Comparison of ENCODE assay signal across 9 mouse cellular contexts in genomic region chr7:30956357-30956751, GRCm38 (mm10). TPM values are rescaled to one million over a fixed set of nuclear protein-coding genes. Genes with fewer than 3 reads are reported as not detected.
DNase-seq lines count a peak whose midpoint lies in the region; ATAC-seq and TF ChIP-seq lines count a peak whose summit lies in the region.
"Had no signal": no experiment of that assay in that cellular context is flagged by ENCODE, and none has a peak within 500 bp of the region (broad histone marks: within the 10 kb centered on the region; RNA-seq: fewer than 3 reads in every experiment).

No protein-coding gene starts in this region.

- in situ Hi-C loops in Patski (cut with MboI; ENCODE audit: low pct_unique_long_range_greater_than_20kb) = no loop called here

- peak; percentile 40 for DNase-seq in left cerebral cortex, postnatal 4 days
- DNase-seq in left cerebral cortex, adult 9 months (ENCODE audit: low spot score in 2 of 2) = no peak
- DNase-seq in Patski (ENCODE audit: low read depth, low spot score) = no peak
- no peak for DNase-seq in forebrain, embryonic 11.5 days (ENCODE audit: low spot score)
- DNase-seq in midbrain, postnatal 0 days (ENCODE audit: low spot score) = no peak
- DNase-seq in ovary, postnatal 10 days (ENCODE audit: low spot score) = no peak
- DNase-seq in adrenal gland, adult 2 months = no peak

- peak overlapping the region; percentile 95 for H3K4me3 ChIP-seq in forebrain, embryonic 11.5 days (ENCODE audit: low read depth, low read length)
- peak overlapping the region; percentile 92 for H3K4me3 ChIP-seq in intestine, postnatal 0 days (ENCODE audit: low read depth, low read length)
- peak overlapping the region; percentile 92 for H3K4me3 ChIP-seq in midbrain, postnatal 0 days (ENCODE audit: low read depth, low read length)

- H3K4me2 ChIP-seq in forebrain, embryonic 11.5 days (ENCODE audit: low read depth, low read length, severe bottlenecking) = peak overlapping the region; percentile 90
- peak overlapping the region; percentile 92 for H3K4me2 ChIP-seq in intestine, postnatal 0 days (replicated peaks; ENCODE audit: low read depth)
- H3K4me2 ChIP-seq in midbrain, postnatal 0 days (ENCODE audit: low read depth, low read length, poor library complexity, severe bottlenecking) = peak overlapping the region; percentile 90

- POLR2A ChIA-PET in Patski (lab: Charles Lee) = interaction anchor here (0.6 to 1.0 kb wide), 5 partner anchors 11 to 360 kb away, joined by 3 to 6 read pairs (median 4); partner anchors contain the start of gene Lsr

- H3K9me3 ChIP-seq in forebrain, embryonic 11.5 days (ENCODE audit: control insufficient read depth, low read length) = no peaks in the 10 kb centered on the region
- no peaks in the 10 kb centered on the region for H3K9me3 ChIP-seq in intestine, postnatal 0 days (ENCODE audit: control insufficient read depth)
- no peaks in the 10 kb centered on the region for H3K9me3 ChIP-seq in midbrain, postnatal 0 days (ENCODE audit: low read length)

- intact Hi-C loops in left cerebral cortex, postnatal 4 days (cut with DNase I) = no loop called here

- H3K36me3 ChIP-seq in forebrain, embryonic 11.5 days (ENCODE audit: control insufficient read depth, insufficient read depth, low read length) = peaks cover 10% of the 10 kb centered on the region
- H3K36me3 ChIP-seq in intestine, postnatal 0 days (ENCODE audit: control insufficient read depth, insufficient read depth) = peaks cover 55% of the 10 kb centered on the region
- peaks cover 29% of the 10 kb centered on the region for H3K36me3 ChIP-seq in midbrain, postnatal 0 days (ENCODE audit: insufficient read depth, low read length)

- H3K9ac ChIP-seq in forebrain, embryonic 11.5 days (ENCODE audit: low read length) = peak overlapping the region; percentile 96
- H3K9ac ChIP-seq in intestine, postnatal 0 days (ENCODE audit: low read depth, low read length) = peak overlapping the region; percentile 100
- peak overlapping the region; percentile 99 for H3K9ac ChIP-seq in midbrain, postnatal 0 days (replicated peaks; ENCODE audit: low read length, poor library complexity, severe bottlenecking)

- H3K27ac ChIP-seq in forebrain, embryonic 11.5 days (ENCODE audit: low read depth, low read length) = peak overlapping the region; percentile 95
- H3K27ac ChIP-seq in intestine, postnatal 0 days (ENCODE audit: low read depth, low read length) = peak overlapping the region; percentile 99
- peak overlapping the region; percentile 97 for H3K27ac ChIP-seq in midbrain, postnatal 0 days (ENCODE audit: low read depth, low read length)

- CTCF ChIA-PET in Patski (lab: Charles Lee) = interaction anchor here (0.6 kb wide), 1 partner anchor 9 kb away, joined by 3 read pairs; no protein-coding TSS in a partner anchor

- WGBS in forebrain, embryonic 11.5 days = under 1% methylated on average over 24 of the region's 49 CpGs
- 2% methylated on average over 30 of the region's 49 CpGs for WGBS in intestine, postnatal 0 days
- 0% methylated on average over 17 of the region's 49 CpGs for WGBS in midbrain, postnatal 0 days

- TF ChIP-seq CTCF in Patski (IDR thresholded peaks at IDR 0.05) = no peak
- no peak for TF ChIP-seq CTCF in intestine, postnatal 0 days (IDR thresholded peaks at IDR 0.05; ENCODE audit: low read depth)
- no peak for TF ChIP-seq CTCF in midbrain, postnatal 0 days (IDR thresholded peaks at IDR 0.05)

- peaks cover 10% of the 10 kb centered on the region for H3K4me1 ChIP-seq in forebrain, embryonic 11.5 days (replicated peaks; ENCODE audit: control insufficient read depth, insufficient read depth, low read length)
- peaks cover 4% of the 10 kb centered on the region; the same call in 1 of the 2 replicates for H3K4me1 ChIP-seq in intestine, postnatal 0 days (replicated peaks; ENCODE audit: control insufficient read depth, insufficient read depth, low read length)
- peaks cover 12% of the 10 kb centered on the region; the same call in 1 of the 2 replicates for H3K4me1 ChIP-seq in midbrain, postnatal 0 days (ENCODE audit: insufficient read depth, low read length)

- H3K27me3 ChIP-seq in Patski = no peaks in the 10 kb centered on the region
- no peaks in the 10 kb centered on the region for H3K27me3 ChIP-seq in forebrain, embryonic 11.5 days (ENCODE audit: control insufficient read depth, insufficient read depth, low read length)
- no peaks in the 10 kb centered on the region for H3K27me3 ChIP-seq in intestine, postnatal 0 days (replicated peaks; ENCODE audit: control insufficient read depth, insufficient read depth, low read length)
- H3K27me3 ChIP-seq in midbrain, postnatal 0 days (ENCODE audit: insufficient read depth, low read length) = no peaks in the 10 kb centered on the region

- ATAC-seq in Patski = peak; percentile 2
- ATAC-seq in forebrain, embryonic 11.5 days (replicated peaks; ENCODE audit: low FRiP score) = peak; percentile 67
- peak; percentile 45 for ATAC-seq in intestine, postnatal 0 days
- peak; percentile 55 for ATAC-seq in midbrain, postnatal 0 days (ENCODE audit: low FRiP score)

RNA-seq across cellular contexts. Expression of gene Usf2, which starts 0.2 kb away (rescaled TPM):
- total RNA-seq in left cerebral cortex, postnatal 4 days (2021) = 100 to 1,000 TPM in 1 of 2 experiments, 10 to 100 TPM in 1; 92.8 to 105 TPM
- 114 TPM for polyA plus RNA-seq in Patski (2021)
- 28.4 and 29.3 TPM in 2 replicates for polyA plus RNA-seq in forebrain, embryonic 11.5 days (2014; fragmentation: Nextera tagmentation; extraction: Ambion mirVana)
- polyA plus RNA-seq in intestine, postnatal 0 days (2015; fragmentation: Nextera tagmentation; extraction: Ambion mirVana) = 13.3 and 15.0 TPM in 2 replicates
- total RNA-seq in midbrain, postnatal 0 days (2014; rRNA removed) = 95.3 and 102 TPM in 2 replicates
- 27.0 and 28.4 TPM in 2 replicates for polyA plus RNA-seq in midbrain, postnatal 0 days (2015; fragmentation: Nextera tagmentation; extraction: Ambion mirVana)
- total RNA-seq in adrenal gland, adult 2 months (2021) = 100 to 1,000 TPM; 146 to 166 TPM
- polyA plus RNA-seq in adrenal gland, adult 2 months (2012; rRNA removed) = 376 and 393 TPM in 2 replicates

RNA-seq across cellular contexts. Expression of gene Hamp, which starts 12.5 kb away (rescaled TPM):
- total RNA-seq in left cerebral cortex, postnatal 4 days (2021) = not detected
- polyA plus RNA-seq in Patski (2021) = not detected
- polyA plus RNA-seq in forebrain, embryonic 11.5 days (2014; fragmentation: Nextera tagmentation; extraction: Ambion mirVana) = not detected in 2 replicates
- polyA plus RNA-seq in intestine, postnatal 0 days (2015; fragmentation: Nextera tagmentation; extraction: Ambion mirVana) = 0.43 TPM in 1 of 2 replicates, not detected in the other
- total RNA-seq in midbrain, postnatal 0 days (2014; rRNA removed) = not detected in 2 replicates
- polyA plus RNA-seq in midbrain, postnatal 0 days (2015; fragmentation: Nextera tagmentation; extraction: Ambion mirVana) = not detected in 2 replicates
- total RNA-seq in adrenal gland, adult 2 months (2021) = 10 to 100 TPM in 1 of 2 experiments, not detected in 1; 49.9 TPM
- 63.2 and 115 TPM in 2 replicates for polyA plus RNA-seq in adrenal gland, adult 2 months (2012; rRNA removed)
- total RNA-seq: layer of hippocampus, postnatal 14 days had no signal

RNA-seq across cellular contexts. Expression of gene Lsr, which starts 16.9 kb away (rescaled TPM):
- total RNA-seq in left cerebral cortex, postnatal 4 days (2021) = 10 to 100 TPM; 12.5 to 12.8 TPM
- 15.1 TPM for polyA plus RNA-seq in Patski (2021)
- polyA plus RNA-seq in forebrain, embryonic 11.5 days (2014; fragmentation: Nextera tagmentation; extraction: Ambion mirVana) = 30.8 and 32.5 TPM in 2 replicates
- polyA plus RNA-seq in intestine, postnatal 0 days (2015; fragmentation: Nextera tagmentation; extraction: Ambion mirVana) = 110 and 118 TPM in 2 replicates
- 29.7 and 30.3 TPM in 2 replicates for total RNA-seq in midbrain, postnatal 0 days (2014; rRNA removed)
- 23.9 TPM in 2 replicates for polyA plus RNA-seq in midbrain, postnatal 0 days (2015; fragmentation: Nextera tagmentation; extraction: Ambion mirVana)
- total RNA-seq in adrenal gland, adult 2 months (2021) = 10 to 100 TPM in 1 of 2 experiments, 1 to 10 TPM in 1; 9.2 to 13.7 TPM
- polyA plus RNA-seq in adrenal gland, adult 2 months (2012; rRNA removed) = 17.5 and 24.0 TPM in 2 replicates

RNA-seq across cellular contexts. Expression of gene Fam187b, which starts 17.2 kb away (rescaled TPM):
- total RNA-seq in left cerebral cortex, postnatal 4 days (2021) = under 1 TPM in 1 of 2 experiments, not detected in 1; 0.42 TPM
- polyA plus RNA-seq in Patski (2021) = 1.0 TPM
- polyA plus RNA-seq in forebrain, embryonic 11.5 days (2014; fragmentation: Nextera tagmentation; extraction: Ambion mirVana) = 0.81 and 1.3 TPM in 2 replicates
- polyA plus RNA-seq in intestine, postnatal 0 days (2015; fragmentation: Nextera tagmentation; extraction: Ambion mirVana) = 10.4 and 12.0 TPM in 2 replicates
- 0.88 TPM in 1 of 2 replicates, not detected in the other for total RNA-seq in midbrain, postnatal 0 days (2014; rRNA removed)
- polyA plus RNA-seq in midbrain, postnatal 0 days (2015; fragmentation: Nextera tagmentation; extraction: Ambion mirVana) = 0.85 and 0.91 TPM in 2 replicates
- under 1 TPM; 0.37 to 0.59 TPM for total RNA-seq in adrenal gland, adult 2 months (2021)
- polyA plus RNA-seq in adrenal gland, adult 2 months (2012; rRNA removed) = 0.18 and 0.38 TPM in 2 replicates

RNA-seq across cellular contexts. Expression of gene Hamp2, which starts 31.9 kb away (rescaled TPM):
- not detected for total RNA-seq in left cerebral cortex, postnatal 4 days (2021)
- not detected for polyA plus RNA-seq in Patski (2021)
- not detected in 2 replicates for polyA plus RNA-seq in forebrain, embryonic 11.5 days (2014; fragmentation: Nextera tagmentation; extraction: Ambion mirVana)
- not detected in 2 replicates for polyA plus RNA-seq in intestine, postnatal 0 days (2015; fragmentation: Nextera tagmentation; extraction: Ambion mirVana)
- not detected in 2 replicates for total RNA-seq in midbrain, postnatal 0 days (2014; rRNA removed)
- not detected in 2 replicates for polyA plus RNA-seq in midbrain, postnatal 0 days (2015; fragmentation: Nextera tagmentation; extraction: Ambion mirVana)
- 10 to 100 TPM in 1 of 2 experiments, not detected in 1; 16.6 TPM for total RNA-seq in adrenal gland, adult 2 months (2021)
- polyA plus RNA-seq in adrenal gland, adult 2 months (2012; rRNA removed) = 2.6 and 17.4 TPM in 2 replicates
- total RNA-seq: layer of hippocampus, postnatal 14 days had no signal

Comparison
In these comparisons a context has a peak if more than half of its experiments do, and no peak if none do; other contexts are left out.
1. ATAC-seq: peak in every context shown above with its lines; median percentile 67 in forebrain, embryonic 11.5 days; 55 in midbrain, postnatal 0 days; 45 in intestine, postnatal 0 days; 2 in Patski.
2. RNA of gene Hamp, which starts 12.5 kb away (polyA plus RNA-seq): 63.2 to 115 TPM in adrenal gland, adult 2 months; 0.43 TPM in intestine, postnatal 0 days, not detected in Patski (single experiment), not detected in forebrain, embryonic 11.5 days and not detected in midbrain, postnatal 0 days; every median in the first group is over 10 times any median in the second.
3. Peak in every context shown above with its lines, with median percentiles within 50 percentile points of each other: H3K27ac ChIP-seq, H3K4me2 ChIP-seq, H3K4me3 ChIP-seq and H3K9ac ChIP-seq.